In the genomic region with DNA sequence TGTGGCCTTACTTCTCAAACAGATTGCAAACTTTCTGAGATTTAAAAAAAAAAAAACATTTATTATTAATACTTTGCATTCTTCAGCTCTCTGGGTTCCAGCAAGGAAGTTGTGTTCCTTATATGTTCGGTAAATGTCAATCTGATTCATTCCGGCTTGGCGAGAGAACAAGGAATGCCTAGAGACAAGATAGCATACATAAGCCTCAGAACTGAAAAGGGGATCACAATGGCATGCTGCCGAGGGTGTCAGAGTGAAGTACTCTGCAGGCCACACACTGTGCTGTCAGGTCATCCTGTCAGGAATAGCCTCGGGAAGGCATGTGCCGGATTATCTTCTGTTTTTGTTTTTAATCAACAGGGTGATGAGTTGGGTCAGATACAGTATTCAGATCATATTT, we compare ENCODE assay signal across 18 mouse cellular contexts. TPM values are rescaled to one million over a fixed set of nuclear protein-coding genes. Genes with fewer than 3 reads are reported as not detected.
DNase-seq lines count a peak whose midpoint lies in the region; ATAC-seq and TF ChIP-seq lines count a peak whose summit lies in the region.
"Had no signal": no experiment of that assay in that cellular context is flagged by ENCODE, and none has a peak within 500 bp of the region (broad histone marks: within the 10 kb centered on the region; RNA-seq: fewer than 3 reads in every experiment).

No protein-coding gene starts in this region.

- WGBS in embryonic facial prominence, embryonic 14.5 days = 35% methylated on average over 6 of the region's 6 CpGs
- 46% methylated on average over 6 of the region's 6 CpGs for WGBS in embryonic facial prominence, embryonic 10.5 days
- 46% methylated on average over 6 of the region's 6 CpGs for WGBS in kidney, postnatal 0 days
- WGBS in lung, postnatal 0 days = 40% methylated on average over 6 of the region's 6 CpGs
- WGBS in liver, embryonic 15.5 days (ENCODE audit: insufficient replicate concordance) = 80% methylated on average over 6 of the region's 6 CpGs

- H3K9ac ChIP-seq in embryonic facial prominence, embryonic 14.5 days (ENCODE audit: low read depth, low read length) = no peak overlapping the region
- no peak overlapping the region for H3K9ac ChIP-seq in kidney, postnatal 0 days (ENCODE audit: low read depth, low read length)
- H3K9ac ChIP-seq in lung, postnatal 0 days (replicated peaks; ENCODE audit: low read depth) = no peak overlapping the region
- H3K9ac ChIP-seq in liver, embryonic 15.5 days = no peak overlapping the region
- H3K9ac ChIP-seq: embryonic facial prominence, embryonic 15.5 days; hindbrain, embryonic 15.5 days; limb, embryonic 12.5 days had no signal

- H3K4me1 ChIP-seq in embryonic facial prominence, embryonic 14.5 days (ENCODE audit: control insufficient read depth, insufficient read depth, low read length) = peaks cover 7% of the 10 kb centered on the region; the same call in 1 of the 2 replicates
- H3K4me1 ChIP-seq in embryonic facial prominence, embryonic 10.5 days = peaks cover 24% of the 10 kb centered on the region; the same call in 1 of the 2 replicates
- peaks cover 8% of the 10 kb centered on the region; the same call in 1 of the 2 replicates for H3K4me1 ChIP-seq in kidney, postnatal 0 days (replicated peaks; ENCODE audit: insufficient read depth, low read length)
- H3K4me1 ChIP-seq in lung, postnatal 0 days (ENCODE audit: insufficient read depth, low read depth, low read length) = peaks cover 4% of the 10 kb centered on the region; the same call in 1 of the 2 replicates
- H3K4me1 ChIP-seq in liver, embryonic 15.5 days (replicated peaks) = peaks cover 49% of the 10 kb centered on the region

- no peak for TF ChIP-seq CTCF in kidney, postnatal 0 days (IDR thresholded peaks at IDR 0.05; ENCODE audit: low read depth)
- no peak for TF ChIP-seq CTCF in lung, postnatal 0 days (IDR thresholded peaks at IDR 0.05)

- peak; percentile 69 for DNase-seq in embryonic facial prominence, embryonic 14.5 days (ENCODE audit: low spot score)
- DNase-seq in embryonic facial prominence, embryonic 10.5 days (ENCODE audit: low spot score) = no peak
- DNase-seq in kidney, postnatal 0 days (ENCODE audit: low spot score) = peak; percentile 58
- DNase-seq in kidney, adult 18-20 months = no peak
- peak; percentile 22 for DNase-seq in lung, postnatal 0 days (ENCODE audit: low spot score)
- no peak for DNase-seq in lung, postnatal 25 days (ENCODE audit: low spot score)
- no peak for DNase-seq in right cerebral cortex, postnatal 14 days
- DNase-seq: adrenal gland, postnatal 14 days; cerebellum, adult 9-11 months had no signal

- no peak for ATAC-seq in embryonic facial prominence, embryonic 14.5 days (ENCODE audit: low read depth)
- ATAC-seq in kidney, postnatal 0 days (replicated peaks; ENCODE audit: low FRiP score, low read depth) = no peak
- no peak for ATAC-seq in lung, postnatal 0 days
- ATAC-seq in liver, embryonic 15.5 days (ENCODE audit: insufficient read depth) = no peak
- ATAC-seq: activated CD4-positive, CD25-positive, alpha-beta regulatory T cell, adult 4 months; CD4-positive, CD25-positive, alpha-beta regulatory T cell, adult 4 months had no signal

- H3K4me2 ChIP-seq in embryonic facial prominence, embryonic 14.5 days (ENCODE audit: low read depth, low read length) = no peak overlapping the region
- H3K4me2 ChIP-seq in kidney, postnatal 0 days (ENCODE audit: low read length) = no peak overlapping the region
- no peak overlapping the region for H3K4me2 ChIP-seq in lung, postnatal 0 days (replicated peaks; ENCODE audit: low read depth, low read length)
- no peak overlapping the region for H3K4me2 ChIP-seq in liver, embryonic 15.5 days
- H3K4me2 ChIP-seq: embryonic facial prominence, embryonic 15.5 days; heart, embryonic 11.5 days; hindbrain, embryonic 15.5 days; limb, embryonic 12.5 days had no signal

- no peaks in the 10 kb centered on the region for H3K27me3 ChIP-seq in embryonic facial prominence, embryonic 14.5 days (replicated peaks; ENCODE audit: control insufficient read depth, insufficient read depth, low read length)
- H3K27me3 ChIP-seq in embryonic facial prominence, embryonic 10.5 days (replicated peaks; ENCODE audit: low read depth, poor library complexity, severe bottlenecking) = peaks cover 4% of the 10 kb centered on the region
- H3K27me3 ChIP-seq in kidney, postnatal 0 days (ENCODE audit: insufficient read depth, low read length) = peaks cover 1% of the 10 kb centered on the region; the same call in 1 of the 2 replicates
- H3K27me3 ChIP-seq in lung, postnatal 0 days (replicated peaks; ENCODE audit: insufficient read depth, low read length) = no peaks in the 10 kb centered on the region
- H3K27me3 ChIP-seq in liver, embryonic 15.5 days = 0 out of 2 replicates have a peak, but pooled peaks cover 2% of the 10 kb centered on the region
- H3K27me3 ChIP-seq: embryonic facial prominence, embryonic 15.5 days; hindbrain, embryonic 15.5 days; limb, embryonic 12.5 days had no signal

- H3K4me3 ChIP-seq in embryonic facial prominence, embryonic 14.5 days (ENCODE audit: low read depth, low read length) = no peak overlapping the region
- no peak overlapping the region for H3K4me3 ChIP-seq in embryonic facial prominence, embryonic 10.5 days
- H3K4me3 ChIP-seq in kidney, postnatal 0 days (replicated peaks; ENCODE audit: low read depth, low read length) = no peak overlapping the region
- H3K4me3 ChIP-seq in lung, postnatal 0 days (ENCODE audit: low read depth, low read length) = no peak overlapping the region
- no peak overlapping the region for H3K4me3 ChIP-seq in liver, embryonic 15.5 days (replicated peaks)
- H3K4me3 ChIP-seq: embryonic facial prominence, embryonic 15.5 days; forebrain, embryonic 10.5 days; hindbrain, embryonic 15.5 days; limb, embryonic 12.5 days; megakaryocyte, embryonic 14.5 days had no signal

- no peaks in the 10 kb centered on the region for H3K36me3 ChIP-seq in embryonic facial prominence, embryonic 14.5 days (ENCODE audit: control insufficient read depth, insufficient read depth, low read length)
- H3K36me3 ChIP-seq in embryonic facial prominence, embryonic 10.5 days (replicated peaks) = no peaks in the 10 kb centered on the region
- H3K36me3 ChIP-seq in kidney, postnatal 0 days (ENCODE audit: insufficient read depth, low read length) = no peaks in the 10 kb centered on the region
- no peaks in the 10 kb centered on the region for H3K36me3 ChIP-seq in lung, postnatal 0 days (ENCODE audit: insufficient read depth, low read length)
- H3K36me3 ChIP-seq in liver, embryonic 15.5 days (replicated peaks) = no peaks in the 10 kb centered on the region
- H3K36me3 ChIP-seq: embryonic facial prominence, embryonic 15.5 days; forebrain, embryonic 10.5 days; hindbrain, embryonic 15.5 days; limb, embryonic 12.5 days had no signal

- TF ChIP-seq EP300 in lung, postnatal 0 days (IDR thresholded peaks at IDR 0.05) = no peak

- no peak overlapping the region for H3K27ac ChIP-seq in embryonic facial prominence, embryonic 14.5 days (replicated peaks; ENCODE audit: low read depth, low read length)
- H3K27ac ChIP-seq in embryonic facial prominence, embryonic 10.5 days (replicated peaks) = no peak overlapping the region
- no peak overlapping the region for H3K27ac ChIP-seq in kidney, postnatal 0 days
- no peak overlapping the region for H3K27ac ChIP-seq in lung, postnatal 0 days (ENCODE audit: low read length)
- H3K27ac ChIP-seq in liver, embryonic 15.5 days (replicated peaks) = peak overlapping the region; percentile 87
- H3K27ac ChIP-seq: hindbrain, embryonic 15.5 days; limb, embryonic 12.5 days had no signal

- no peaks in the 10 kb centered on the region for H3K9me3 ChIP-seq in embryonic facial prominence, embryonic 14.5 days (ENCODE audit: control insufficient read depth, low read length)
- H3K9me3 ChIP-seq in embryonic facial prominence, embryonic 10.5 days = no peaks in the 10 kb centered on the region
- no peaks in the 10 kb centered on the region for H3K9me3 ChIP-seq in kidney, postnatal 0 days (replicated peaks; ENCODE audit: low read length)
- H3K9me3 ChIP-seq in lung, postnatal 0 days (ENCODE audit: low read length) = no peaks in the 10 kb centered on the region
- no peaks in the 10 kb centered on the region for H3K9me3 ChIP-seq in liver, embryonic 15.5 days (replicated peaks)
- H3K9me3 ChIP-seq: embryonic facial prominence, embryonic 15.5 days; forebrain, embryonic 10.5 days; hindbrain, embryonic 15.5 days; limb, embryonic 12.5 days; megakaryocyte, embryonic 14.5 days had no signal

RNA-seq across cellular contexts. Expression of a gene that starts 7.8 kb away (rescaled TPM):
- 30.6 and 44.1 TPM in 2 replicates for polyA plus RNA-seq in embryonic facial prominence, embryonic 14.5 days (2014; fragmentation: Nextera tagmentation; extraction: Ambion mirVana)
- 54.1 and 55.1 TPM in 2 replicates for polyA plus RNA-seq in embryonic facial prominence, embryonic 10.5 days (2016; fragmentation: Nextera tagmentation; extraction: Ambion mirVana)
- polyA plus RNA-seq in kidney, postnatal 0 days (2015; fragmentation: Nextera tagmentation; extraction: Ambion mirVana) = 34.2 and 34.4 TPM in 2 replicates
- 12.9 and 22.7 TPM in 2 replicates for polyA plus RNA-seq in lung, postnatal 0 days (2015; fragmentation: Nextera tagmentation; extraction: Ambion mirVana)
- polyA plus RNA-seq in liver, embryonic 15.5 days (2015; fragmentation: Nextera tagmentation; extraction: Ambion mirVana) = 10.1 and 10.2 TPM in 2 replicates

Comparison
In these comparisons a context has a peak if more than half of its experiments do, and no peak if none do; other contexts are left out.
1. DNase-seq: peak in embryonic facial prominence, embryonic 14.5 days (single experiment), kidney, postnatal 0 days (single experiment) and lung, postnatal 0 days (single experiment); none in embryonic facial prominence, embryonic 10.5 days (single experiment), kidney, adult 18-20 months (single experiment), lung, postnatal 25 days (single experiment) and right cerebral cortex, postnatal 14 days (single experiment).